Mouse (Mus musculus) testis, postnatal 14 days (tissue): ENCODE results near the gene Ihh.
A peak's percentile ranks its signal among the peaks of the same experiment; 100 is the strongest.

ENCODE experiments used
- DNase-seq: peaks from one replicate; pipeline ENCODE4 v3.0.0; 2021; ENCODE audit warnings: low spot score

Gene Ihh

DNA sequence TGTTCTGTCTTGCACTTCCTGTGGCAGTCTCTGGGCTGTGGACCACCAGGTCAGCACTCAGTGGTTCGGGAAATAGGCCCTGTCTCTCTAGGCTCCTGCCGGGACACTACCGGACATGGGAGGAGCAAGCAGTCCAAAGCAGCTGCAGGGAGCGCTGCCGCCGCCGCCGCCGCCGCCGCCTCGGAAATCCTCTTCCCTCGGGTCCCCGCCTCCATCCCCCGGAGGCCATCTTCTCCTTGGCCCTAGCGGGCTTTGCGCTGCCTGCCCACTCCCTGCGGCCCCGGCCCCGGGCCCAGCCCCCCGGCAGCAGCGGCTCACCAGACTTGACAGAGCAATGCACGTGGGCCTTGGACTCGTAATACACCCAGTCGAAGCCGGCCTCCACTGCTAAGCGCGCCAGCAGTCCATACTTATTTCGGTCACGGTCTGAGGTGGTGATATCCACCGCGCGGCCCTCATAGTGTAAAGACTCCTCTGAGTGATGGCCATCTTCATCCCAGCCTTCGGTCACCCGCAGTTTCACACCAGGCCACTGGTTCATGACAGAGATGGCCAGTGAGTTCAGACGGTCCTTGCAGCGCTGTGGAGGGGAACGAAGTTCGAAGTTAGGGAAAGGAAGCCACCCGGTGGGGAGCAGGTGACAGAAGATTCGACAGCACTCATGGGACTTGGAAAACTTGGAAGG, 3.3 kb downstream of the Ihh start:
- no peak for DNase-seq

DNA sequence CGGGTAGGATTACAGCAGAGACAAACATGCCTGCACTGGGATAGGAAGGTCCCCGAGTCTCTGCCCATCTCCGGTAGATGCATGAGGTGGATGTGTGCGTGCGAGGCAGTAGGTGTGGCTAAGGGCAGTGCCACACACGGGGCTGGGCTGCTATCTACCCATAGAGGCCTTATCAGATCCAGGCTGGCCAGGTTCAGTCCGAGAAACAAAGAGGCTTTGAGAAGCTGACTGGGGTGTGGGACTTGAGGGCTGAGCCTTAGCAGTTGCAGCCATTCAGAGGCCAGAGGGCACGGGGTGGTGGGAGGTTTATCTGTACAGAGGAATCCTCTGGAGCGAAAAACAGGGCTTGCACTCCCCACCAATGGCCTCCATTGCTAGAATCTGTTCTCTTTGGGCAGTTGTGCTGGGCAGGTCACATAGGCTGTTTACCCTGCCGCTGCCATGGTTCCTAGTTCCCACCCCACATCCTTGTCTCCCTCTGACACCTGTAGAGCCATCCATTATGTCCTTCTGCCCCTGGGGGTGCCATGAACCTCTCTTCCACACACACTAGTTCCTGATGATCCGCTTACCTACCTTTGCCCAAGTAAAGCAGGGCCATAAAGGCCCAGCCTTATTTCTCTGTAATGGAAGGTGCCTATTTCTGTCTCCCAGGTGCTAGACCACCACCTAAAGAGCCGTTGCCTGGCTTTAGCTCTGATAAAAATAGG, 9.7 kb downstream of the Ihh start:
- no peak for DNase-seq

DNA sequence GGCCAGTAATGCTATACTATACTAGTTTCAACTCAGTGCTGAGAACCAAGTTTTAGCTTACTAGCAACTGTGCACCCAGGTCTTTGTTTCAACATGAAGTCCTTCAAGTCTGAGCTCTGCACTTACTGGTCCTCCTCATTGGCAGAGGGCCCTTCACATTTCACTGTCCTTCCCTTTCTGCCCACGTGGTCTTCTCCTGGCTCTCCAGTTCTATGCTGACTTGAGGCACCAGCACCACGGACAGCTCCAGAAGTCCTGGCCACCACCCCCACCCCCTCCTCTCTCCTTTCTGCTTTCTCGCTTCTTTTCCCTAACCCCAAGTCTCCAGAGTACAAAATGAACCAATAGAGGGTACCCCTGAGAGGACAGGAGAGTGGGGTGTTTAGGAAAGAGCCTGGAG, 11.7 kb downstream of the Ihh start:
- DNase-seq, result no peak

DNA sequence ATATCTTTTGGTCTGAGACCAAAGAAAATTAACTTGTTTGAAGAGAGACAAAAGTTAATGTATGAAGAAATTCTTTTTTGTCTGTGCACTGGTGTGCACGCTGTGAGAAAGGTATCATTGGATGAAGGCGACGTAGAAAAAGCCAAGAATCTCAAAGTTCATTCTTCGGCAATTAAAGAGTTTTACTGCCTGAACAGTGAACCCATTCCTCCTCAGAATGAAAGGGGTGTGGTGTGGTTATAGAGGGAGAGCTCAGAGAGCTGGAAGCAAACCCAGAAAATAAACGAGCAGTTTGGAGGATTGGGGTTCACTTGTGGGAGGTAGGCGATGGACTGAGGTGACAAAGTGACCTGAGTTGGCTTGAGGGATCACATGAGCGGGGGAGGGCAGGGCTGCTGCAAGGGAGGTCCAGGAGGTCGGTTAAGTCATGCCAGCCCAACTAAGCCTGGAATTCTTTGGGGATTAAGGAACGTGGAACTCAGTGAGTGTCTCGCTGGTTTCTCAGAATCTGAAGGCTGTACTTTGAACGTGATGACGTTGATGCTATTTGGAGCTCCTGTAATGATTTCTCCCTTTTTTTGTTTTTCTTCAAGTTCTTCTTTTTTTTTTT, 15.1 kb downstream of the Ihh start:
- no peak for DNase-seq

DNA sequence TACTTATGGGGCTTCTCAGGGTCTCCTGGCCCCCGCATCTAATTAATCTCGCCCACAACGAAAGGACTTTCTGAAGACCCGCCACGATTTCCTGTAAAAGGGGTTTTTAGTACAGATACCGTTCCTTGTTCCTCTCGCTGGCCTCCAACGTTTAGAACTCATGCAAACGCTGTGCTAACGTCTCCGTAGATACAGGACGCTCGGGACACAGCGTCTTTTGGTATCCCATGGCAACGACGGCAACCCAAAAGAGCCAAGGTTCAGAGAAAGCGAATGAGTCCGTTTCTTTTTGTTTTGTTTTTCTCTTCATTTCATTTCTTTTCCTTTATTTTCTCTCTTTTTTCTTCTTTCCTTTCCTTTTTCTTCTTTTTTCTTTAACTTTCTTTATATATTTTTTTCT, 16.1 kb downstream of the Ihh start, which contains the start of gene Cfap65:
Cfap65 (minus strand) TSS at position 198 of the 400 bp plus-strand sequence.
- DNase-seq, result peak; percentile 65

DNA sequence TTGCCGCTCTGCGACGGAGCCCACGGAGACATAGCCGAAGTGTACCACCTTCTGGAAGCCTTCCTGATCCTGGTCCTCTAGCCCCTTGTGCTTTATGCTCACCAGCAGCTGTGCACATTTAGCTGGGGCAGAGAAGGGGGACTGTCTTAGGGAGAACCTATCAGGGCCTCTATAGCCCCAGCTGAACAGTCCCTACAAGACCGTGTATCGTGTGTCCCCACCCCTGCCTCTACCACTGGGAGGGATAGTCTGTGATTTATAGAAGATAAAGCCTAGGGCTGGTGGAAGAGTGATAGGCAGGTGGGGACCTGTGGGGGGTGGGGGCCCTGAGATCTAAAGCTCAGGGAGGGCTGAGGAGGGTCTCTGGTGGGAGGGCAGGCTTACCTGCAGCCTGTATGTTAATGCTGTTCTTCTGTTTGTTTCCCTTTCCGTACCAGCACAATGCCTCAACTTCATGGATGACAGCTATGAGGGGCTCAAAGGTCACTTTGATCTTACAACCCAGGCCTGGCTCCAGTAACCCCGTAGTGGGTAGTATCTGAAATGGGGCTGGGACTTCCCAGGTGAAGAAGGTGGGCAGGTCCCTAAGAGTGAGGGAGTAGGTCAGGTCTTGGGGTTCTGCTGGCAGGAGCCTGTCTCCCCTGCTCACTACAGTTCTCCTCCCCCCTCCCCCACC, 23.7 kb downstream of the Ihh start:
- no peak for DNase-seq

DNA sequence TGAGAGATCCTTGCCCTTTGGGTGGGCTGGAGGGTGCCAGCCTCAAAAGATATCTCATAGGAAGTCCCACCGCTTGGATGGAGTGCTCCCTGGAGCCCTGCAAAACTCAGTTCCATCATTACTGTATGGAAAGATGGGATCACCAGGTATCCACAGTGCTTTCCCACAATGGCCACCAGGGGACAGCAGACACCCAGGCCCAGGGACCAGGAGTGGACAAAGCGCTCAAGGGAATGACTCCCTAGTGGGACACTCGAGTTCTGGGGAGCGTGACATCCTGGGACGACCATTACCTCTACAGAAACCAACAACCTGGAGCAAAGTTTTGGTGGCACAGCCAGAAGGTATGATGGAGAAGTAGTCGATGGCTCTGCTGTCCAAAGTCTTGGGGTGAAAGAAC, 24.8 kb downstream of the Ihh start:
- no peak for DNase-seq

DNA sequence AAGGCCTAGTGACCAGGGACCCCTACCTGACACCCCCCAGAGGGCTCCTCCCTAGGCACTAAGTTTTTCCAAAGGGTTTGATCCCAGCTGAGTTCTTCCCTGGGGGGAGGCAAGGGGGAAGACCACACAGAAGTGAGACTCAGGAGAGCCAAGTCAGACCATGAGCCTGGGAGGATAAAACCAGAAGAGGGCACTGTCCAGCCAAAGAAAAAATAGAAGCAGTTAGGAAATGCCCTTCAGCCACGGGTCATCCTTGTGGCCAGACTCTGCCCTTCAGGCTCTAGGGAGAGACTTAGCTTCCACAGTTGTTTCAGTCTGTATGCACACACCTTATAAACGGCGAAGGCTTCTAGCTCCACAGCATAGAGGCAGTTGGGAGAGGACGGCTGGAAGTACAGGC, 27.0 kb downstream of the Ihh start:
- DNase-seq, result no peak

DNA sequence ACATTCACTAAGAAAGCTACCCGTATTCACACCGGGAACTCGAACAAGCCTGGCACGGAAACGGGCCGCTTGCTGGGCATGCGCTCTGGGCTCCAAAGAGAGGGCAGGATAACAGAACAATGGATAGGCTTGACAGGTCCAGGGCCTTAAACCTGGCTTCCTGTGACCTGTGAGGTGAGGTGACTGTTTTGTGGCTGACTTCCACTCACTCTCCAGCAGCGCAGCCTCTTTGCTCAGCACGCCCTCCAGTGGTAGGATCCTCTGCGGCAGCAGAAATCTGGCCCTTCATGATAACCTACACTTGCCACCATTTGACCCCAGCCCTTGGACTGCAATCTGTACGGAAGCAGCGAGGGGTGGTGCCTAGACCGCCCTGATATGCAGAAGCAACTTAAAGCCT, 35.8 kb downstream of the Ihh start:
- no peak for DNase-seq

DNA sequence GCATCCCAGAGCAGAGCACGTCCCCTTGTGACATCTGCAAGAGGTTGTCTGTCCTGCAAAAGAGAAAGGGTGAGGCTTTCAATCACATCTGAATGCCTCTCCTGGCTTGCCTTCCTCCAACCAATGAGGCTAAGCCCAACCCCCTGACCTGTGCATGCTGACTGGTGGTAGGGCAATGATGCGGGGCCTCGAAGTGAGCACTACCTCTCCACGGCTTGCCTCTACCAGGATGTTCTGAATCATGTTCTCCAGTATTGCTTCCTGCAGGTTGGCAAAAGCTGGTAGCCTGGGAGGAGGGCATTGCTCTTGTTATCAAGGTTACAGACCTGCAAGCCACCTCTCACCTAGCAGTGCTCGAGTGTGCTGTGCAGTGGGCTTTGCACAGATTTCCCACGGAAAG, 49.3 kb downstream of the Ihh start:
- DNase-seq, result no peak

DNA sequence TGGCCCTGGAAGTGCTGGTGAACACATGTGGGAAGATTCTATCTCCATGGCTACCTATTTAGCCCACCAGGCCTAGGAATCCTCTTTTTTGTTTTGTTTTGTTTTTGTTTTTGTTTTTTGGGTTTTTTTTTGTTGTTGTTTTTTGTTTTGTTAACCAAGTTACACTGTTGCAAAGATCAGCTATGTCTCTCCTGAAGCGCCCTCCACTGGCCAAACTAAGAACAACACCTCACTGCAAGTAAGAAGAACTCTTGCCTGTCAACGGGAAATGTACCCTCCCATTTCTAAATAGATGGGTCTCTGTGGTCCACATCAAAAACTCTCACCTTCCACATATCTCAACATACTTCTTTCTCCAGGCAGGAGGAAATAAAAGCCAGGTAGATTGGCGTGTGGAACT, 49.8 kb downstream of the Ihh start:
- DNase-seq, result peak; percentile 52

DNA sequence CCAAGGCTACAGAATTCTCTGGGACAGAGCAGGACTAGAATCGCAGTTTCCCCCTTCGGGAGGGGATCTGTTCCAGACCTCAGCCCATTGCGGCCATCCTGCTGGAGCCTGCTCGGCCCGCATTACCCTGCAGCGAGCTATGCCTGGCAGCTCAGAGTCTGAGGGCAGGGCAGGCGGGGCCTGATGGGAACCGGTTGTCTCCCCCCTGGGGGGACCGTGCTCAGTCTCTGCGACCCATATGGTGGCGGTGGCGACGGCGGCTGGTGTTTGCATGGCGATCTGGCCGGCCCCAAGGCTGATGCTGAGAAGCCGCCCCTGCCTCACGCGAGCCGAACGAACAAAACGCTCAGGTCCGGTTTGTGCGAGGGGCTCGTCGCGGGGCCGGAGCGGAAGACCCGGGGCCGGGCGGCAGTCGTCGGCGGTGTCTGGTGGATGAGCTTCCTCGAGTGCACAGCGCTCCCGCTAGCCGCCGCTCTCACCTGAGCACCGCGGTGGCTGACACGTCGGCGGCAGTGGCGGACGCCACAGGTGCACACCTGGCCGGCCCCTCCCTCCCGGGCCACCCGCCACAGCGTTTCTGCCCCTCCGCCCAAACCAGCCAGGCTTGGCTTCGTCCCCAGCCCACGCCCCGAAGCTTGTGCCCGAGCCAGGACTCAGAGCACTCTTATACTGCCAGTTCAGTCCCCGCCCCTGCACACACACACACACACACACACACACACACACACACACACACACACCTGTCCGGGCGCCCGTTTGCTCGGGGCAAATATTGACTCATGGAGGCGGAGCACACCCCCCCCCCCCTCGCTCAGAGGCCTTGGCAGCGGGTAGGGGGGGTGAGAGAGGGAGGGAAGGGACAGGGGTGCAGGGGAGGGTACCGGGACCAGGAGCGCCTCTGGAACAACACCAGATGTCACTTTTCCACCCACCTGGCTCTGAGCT, 50.9 kb downstream of the Ihh start:
- no peak for DNase-seq

DNA sequence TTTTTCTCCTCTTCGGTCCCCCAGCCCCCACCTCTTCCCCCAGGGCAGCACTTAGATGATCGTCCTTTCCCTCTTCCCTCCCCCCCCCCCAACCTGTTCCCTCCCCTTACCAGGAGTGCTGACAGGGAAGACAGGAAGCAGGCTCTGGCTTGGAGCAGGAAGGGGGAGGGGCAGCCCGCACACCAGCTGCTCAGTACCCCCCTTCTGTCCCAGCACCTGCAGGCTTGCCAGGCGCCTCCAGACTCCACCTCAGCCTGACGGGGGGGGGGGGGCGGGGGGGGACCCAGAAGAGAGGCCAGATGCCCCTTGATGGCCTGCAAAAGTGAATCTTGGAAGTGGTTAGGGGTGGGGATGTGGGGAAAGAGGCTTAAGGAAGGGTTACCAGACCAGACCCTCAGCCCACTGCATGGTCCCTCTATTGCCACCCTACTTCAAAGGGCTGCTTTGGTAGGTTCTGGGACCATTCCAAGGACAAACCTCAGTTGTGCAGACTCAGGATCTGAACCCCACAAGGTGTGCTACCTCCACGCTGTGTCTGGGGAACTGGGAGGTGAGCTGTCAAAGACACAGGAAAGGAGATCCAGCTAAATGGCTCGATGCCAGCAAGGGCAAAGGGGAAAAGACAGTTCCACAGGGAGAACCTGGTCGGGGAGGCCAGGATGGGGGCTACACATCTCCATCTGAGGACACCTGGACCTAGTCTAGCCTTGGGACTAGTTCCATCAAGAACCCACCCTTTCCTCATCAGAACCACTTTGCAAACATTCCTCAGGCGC, 52.6 kb downstream of the Ihh start:
- no peak for DNase-seq

DNA sequence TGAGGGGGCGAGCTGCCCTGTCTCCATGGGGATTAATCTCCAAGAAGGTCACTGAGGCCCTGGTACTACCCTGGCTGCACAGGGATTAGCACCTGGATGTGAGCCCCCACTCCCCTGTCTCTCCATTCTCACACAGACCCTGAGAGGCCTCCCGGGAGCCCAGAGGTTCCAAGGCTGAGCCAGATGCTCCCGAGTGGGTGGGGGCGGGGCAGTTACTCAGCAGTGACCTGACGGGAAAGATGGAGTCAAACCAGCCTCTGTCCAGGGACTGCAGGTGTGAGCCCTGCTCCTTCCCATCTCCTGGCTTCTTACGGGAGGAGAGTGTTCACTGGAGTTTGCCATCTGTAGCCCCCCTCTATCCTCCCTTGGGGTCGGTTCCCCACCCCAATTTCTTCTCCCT, 53.5 kb downstream of the Ihh start:
- DNase-seq, result no peak
